Mouse (Mus musculus) embryonic facial prominence, embryonic 11.5 days (tissue): ENCODE measurements around the gene Sult1b1. TPM values are rescaled to one million over a fixed set of nuclear protein-coding genes. Genes with fewer than 3 reads are reported as not detected.
"Not testable (repeated sequence)": the region's sequence is repeated elsewhere in the genome, so short reads cannot be mapped to it uniquely, and the experiment has no call there.

ENCODE experiments used
- ATAC-seq: fragments of 200-750 bp; cut with Nextera tagmentation; replicated peaks from 2 replicates; pipeline ENCODE4 v1.8.0; 2017; ENCODE audit warnings: low read depth; ENCODE audit not compliant: insufficient number of reproducible peaks, low FRiP score, low TSS enrichment
- DNase-seq: peaks from one replicate; pipeline ENCODE4 v3.0.0-alpha.2; 2015; ENCODE audit warnings: low spot score
- H3K27ac ChIP-seq: fragments of 300-500 bp; sonication (generic); replicated peaks from 2 replicates; pipeline ENCODE4 v1.5.1; 2014; ENCODE audit warnings: mild to moderate bottlenecking, low read depth, low read length, control low read depth
- H3K27me3 ChIP-seq: fragments of 300-500 bp; sonication (generic); 2 replicates; pipeline ENCODE4 v1.6.1; 2014; ENCODE audit warnings: mild to moderate bottlenecking, low read length, moderate library complexity, mixed read lengths; ENCODE audit not compliant: control insufficient read depth, insufficient read depth
- H3K36me3 ChIP-seq: fragments of 300-500 bp; sonication (generic); replicated peaks from 2 replicates; pipeline ENCODE4 v1.6.1; 2014; ENCODE audit warnings: low read depth, mild to moderate bottlenecking, low read length, moderate library complexity, mixed read lengths; ENCODE audit not compliant: control insufficient read depth, insufficient read depth
- H3K4me1 ChIP-seq: fragments of 300-500 bp; sonication (generic); 2 replicates; pipeline ENCODE4 v1.6.1; 2014; ENCODE audit warnings: low read length, mixed read lengths; ENCODE audit not compliant: control insufficient read depth, insufficient read depth
- H3K4me2 ChIP-seq: fragments of 300-500 bp; sonication (generic); 2 replicates; pipeline ENCODE4 v1.6.1; 2014; ENCODE audit warnings: low read depth, mild to moderate bottlenecking, control low read depth, low read length, moderate library complexity
- H3K4me3 ChIP-seq: fragments of 300-500 bp; sonication (generic); 2 replicates; pipeline ENCODE4 v1.5.1; 2014; ENCODE audit warnings: low read depth, low read length, control low read depth
- H3K9ac ChIP-seq: fragments of 300-500 bp; sonication (generic); replicated peaks from 2 replicates; pipeline ENCODE4 v1.6.1; 2014; ENCODE audit warnings: mild to moderate bottlenecking, control low read depth, low read length
- H3K9me3 ChIP-seq: fragments of 300-500 bp; sonication (generic); replicated peaks from 2 replicates; pipeline ENCODE4 v1.6.1; 2016; ENCODE audit warnings: mild to moderate bottlenecking, low read length, inconsistent platforms, mixed read lengths; ENCODE audit not compliant: control insufficient read depth
- WGBS: fragments of 180-500 bp; shearing (Covaris S2); extraction: QIAGEN DNeasy Blood & Tissue Kit; methylation state at CpG from one replicate; pipeline ENCODE4 v1.1.7; 2014; 5-methylcytosine and 5-hydroxymethylcytosine counted together
- polyA plus RNA-seq: library from polyadenylated mRNA; unstranded; fragments of >200 nt; fragmentation: Nextera tagmentation; extraction: Ambion mirVana; gene quantifications from 2 replicates; pipeline ENCODE4 v1.2.1, GENCODE M21; 2014

The Sult1b1 gene
- polyA plus RNA-seq, 1 experiment from 2014 or later = not detected

DNA sequence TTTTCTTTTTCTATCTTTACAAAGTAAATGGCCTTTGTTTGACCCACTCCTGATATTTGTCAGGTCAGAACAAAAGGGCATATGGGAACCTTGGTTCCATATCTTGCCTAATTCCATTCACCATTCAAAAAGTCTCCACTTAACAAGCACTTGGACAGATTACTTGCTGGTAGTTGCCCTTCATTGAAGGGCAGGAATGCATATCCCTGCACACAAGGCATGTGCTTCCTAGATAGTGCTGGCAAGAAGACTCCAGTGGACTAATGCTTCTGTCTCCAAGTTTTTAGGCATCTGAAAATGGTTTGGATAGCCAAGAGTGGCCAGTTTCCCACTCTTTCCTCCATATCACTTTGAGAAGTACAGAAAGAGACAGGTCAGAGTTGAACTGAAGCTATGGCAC, 38.7 kb downstream of the Sult1b1 start:
- no peak for ATAC-seq
- Histone ChIP-seq H3K27me3 (no peaks in the 10 kb centered on the region), H3K9ac (no peak overlapping the region)

DNA sequence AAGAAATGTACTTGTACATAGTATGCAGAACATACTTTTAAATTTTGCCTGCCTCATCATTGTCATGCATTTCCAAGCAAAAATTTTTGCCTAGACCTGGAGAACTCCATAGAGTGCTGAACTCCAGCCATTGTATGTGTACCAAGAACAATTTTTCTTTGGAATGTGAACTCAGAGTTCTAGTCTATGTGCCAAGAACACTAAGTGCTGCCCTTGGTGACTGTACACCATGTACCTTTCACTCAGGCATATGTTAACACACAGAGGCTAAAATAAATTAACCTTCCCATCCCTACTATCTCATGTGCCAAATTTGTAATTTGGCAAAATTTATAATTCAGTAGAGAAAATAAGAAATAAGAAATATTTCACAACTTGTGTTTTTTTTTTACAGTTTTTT, 39.1 kb downstream of the Sult1b1 start:
- H3K27ac ChIP-seq = no peak overlapping the region
- no peaks in the 10 kb centered on the region for H3K9me3 ChIP-seq
- no peak overlapping the region for H3K9ac ChIP-seq
- H3K4me3 ChIP-seq = no peak overlapping the region
- ATAC-seq (no peak), DNase-seq (no peak)
- no peaks in the 10 kb centered on the region for H3K36me3 ChIP-seq
- H3K4me2 ChIP-seq = no peak overlapping the region
- no peaks in the 10 kb centered on the region for H3K4me1 ChIP-seq
- no peaks in the 10 kb centered on the region for H3K27me3 ChIP-seq

More for the DNA sequence above, 38.7 kb downstream of the Sult1b1 start:
- Histone ChIP-seq H3K36me3 (no peaks in the 10 kb centered on the region), H3K4me1 (no peaks in the 10 kb centered on the region), H3K9me3 (no peaks in the 10 kb centered on the region), H3K4me2 (no peak overlapping the region), H3K4me3 (no peak overlapping the region), H3K27ac (no peak overlapping the region)
- DNase-seq = no peak

DNA sequence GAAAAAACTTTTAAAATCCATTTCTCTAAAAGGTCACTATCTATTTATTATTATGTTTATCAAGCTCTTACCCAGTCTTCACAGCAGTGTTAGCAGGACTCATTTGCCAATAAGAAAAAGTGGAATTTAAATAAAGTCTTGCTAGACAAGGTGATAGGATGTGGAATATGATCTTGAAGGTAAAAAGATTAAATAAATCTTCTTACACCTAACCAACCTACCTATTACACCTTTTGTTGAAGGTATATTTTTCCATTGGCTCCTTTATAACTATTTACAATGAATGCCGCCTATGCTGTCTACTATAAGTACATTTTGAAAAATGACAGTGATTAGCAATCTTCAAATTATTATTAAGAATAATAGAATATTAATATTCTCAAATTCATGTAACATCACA, 47.2 kb downstream of the Sult1b1 start, which contains the start of gene Ugt2a1:
Ugt2a1 (minus strand) TSS at position 101 of the 400 bp plus-strand sequence.
- Histone ChIP-seq H3K4me2 (no peak within 1 kb of the TSS), H3K36me3 (no peaks in the 10 kb centered on the region), H3K27me3 (no peaks in the 10 kb centered on the region), H3K4me3 (no peak within 1 kb of the TSS), H3K4me1 (no peaks in the 10 kb centered on the region), H3K9me3 (no peaks in the 10 kb centered on the region), H3K9ac (no peak within 1 kb of the TSS), H3K27ac (no peak within 1 kb of the TSS)
- 94% methylated on average over 1 of the region's 1 CpGs for WGBS
- DNase-seq = no peak
- no peak for ATAC-seq

DNA sequence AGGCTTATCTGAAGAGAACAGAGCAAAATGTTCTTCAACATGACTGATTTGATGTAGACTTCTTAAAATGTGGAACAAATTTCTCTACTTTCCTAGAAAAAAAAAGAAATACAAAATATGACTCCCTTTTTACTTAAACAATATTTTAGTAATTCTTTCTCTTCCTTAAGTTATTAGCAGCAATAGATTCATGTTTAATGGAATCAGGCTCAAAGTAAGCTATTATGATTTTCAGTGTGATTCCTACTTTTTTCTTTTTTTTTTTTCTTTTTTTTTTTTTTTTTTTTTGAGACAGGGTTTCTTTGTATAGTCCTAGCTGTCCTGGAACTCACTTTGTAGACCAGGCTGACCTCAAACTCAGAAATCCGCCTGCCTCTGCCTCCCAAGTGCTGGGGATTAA, 51.3 kb downstream of the Sult1b1 start, which contains the start of gene Gm43638:
Gm43638 (minus strand) TSS at position 101 of the 400 bp plus-strand sequence.
- not testable (repeated sequence) for H3K9ac ChIP-seq, H3K4me1 ChIP-seq, H3K4me2 ChIP-seq, DNase-seq, H3K4me3 ChIP-seq, H3K36me3 ChIP-seq, H3K27me3 ChIP-seq, H3K27ac ChIP-seq, ATAC-seq, H3K9me3 ChIP-seq
- WGBS = 100% methylated on average over 1 of the region's 1 CpGs

DNA sequence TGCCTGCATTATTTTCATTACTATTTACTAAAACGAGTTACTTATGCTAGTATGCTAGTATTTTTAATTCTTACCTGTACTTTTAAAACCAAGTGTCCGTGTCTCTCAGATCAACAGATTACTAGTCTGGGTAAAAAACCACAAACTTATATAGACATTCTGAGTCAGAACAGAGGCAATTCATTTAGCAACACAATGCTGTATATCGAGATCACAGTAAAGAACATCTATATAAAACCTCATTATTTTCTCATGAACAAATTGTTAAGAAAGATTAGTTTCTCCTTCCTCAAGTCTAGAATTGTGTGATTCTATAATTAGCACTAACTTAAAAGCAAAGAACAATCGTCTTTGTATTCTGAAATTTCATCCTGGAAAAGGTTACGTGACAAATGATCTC, 55.8 kb downstream of the Sult1b1 start, which contains the start of gene Ugt2a2:
Ugt2a2 (minus strand) TSS at position 101 of the 400 bp plus-strand sequence.
- Histone ChIP-seq H3K4me2 (no peak within 1 kb of the TSS), H3K9me3 (no peaks in the 10 kb centered on the region), H3K36me3 (no peaks in the 10 kb centered on the region), H3K4me3 (no peak within 1 kb of the TSS), H3K27ac (no peak within 1 kb of the TSS), H3K4me1 (no peaks in the 10 kb centered on the region), H3K27me3 (no peaks in the 10 kb centered on the region), H3K9ac (no peak within 1 kb of the TSS)
- 82% methylated on average over 5 of the region's 5 CpGs for WGBS
- no peak for ATAC-seq
- no peak for DNase-seq

Other genes starting within 250 kb of the Sult1b1 start
- not detected in 2 replicates for gene Ugt2a3, start 201.0 kb downstream of the Sult1b1 start, polyA plus RNA-seq
- gene Ugt2b38, start 114.0 kb downstream of the Sult1b1 start, polyA plus RNA-seq = not detected in 2 replicates
- not detected in 2 replicates for gene Ugt2a2, start 55.9 kb downstream of the Sult1b1 start, polyA plus RNA-seq
- gene Gm43638, start 51.4 kb downstream of the Sult1b1 start, polyA plus RNA-seq = not detected in 2 replicates
- gene Ugt2a1, start 47.3 kb downstream of the Sult1b1 start, polyA plus RNA-seq = 0.70 and 1.6 TPM in 2 replicates
- gene Sult1d1, start 30.8 kb upstream of the Sult1b1 start, polyA plus RNA-seq = not detected in 2 replicates
- 2.3 and 5.8 TPM in 2 replicates for gene Sult1e1, start 53.4 kb upstream of the Sult1b1 start, polyA plus RNA-seq
- gene Csn1s1, start 128.0 kb upstream of the Sult1b1 start, polyA plus RNA-seq = not detected in 2 replicates
- not detected in 2 replicates for gene Csn2, start 161.4 kb upstream of the Sult1b1 start, polyA plus RNA-seq
- not detected in 2 replicates for gene Csn1s2a, start 236.4 kb upstream of the Sult1b1 start, polyA plus RNA-seq